25 mouse cellular contexts compared by ENCODE assay signal in the genomic region with DNA sequence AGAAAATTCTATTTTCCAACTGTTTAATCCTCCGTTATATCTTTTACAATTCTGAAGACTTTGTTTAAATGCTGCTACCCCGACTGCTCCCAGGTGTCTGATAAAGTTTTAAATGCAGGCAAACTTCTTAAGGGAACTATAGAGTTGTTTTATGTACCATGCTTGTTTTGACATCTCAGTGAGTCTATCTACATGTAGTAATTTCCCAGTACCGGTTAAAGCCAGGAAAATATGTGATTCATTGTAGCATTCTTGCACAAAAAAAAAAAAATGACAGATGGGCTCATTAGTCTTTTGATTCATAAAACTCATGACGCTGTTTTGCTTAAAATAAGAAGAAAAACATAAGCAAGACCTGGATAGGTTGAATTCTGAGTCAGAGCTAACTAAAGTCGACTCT. TPM values are rescaled to one million over a fixed set of nuclear protein-coding genes. Genes with fewer than 3 reads are reported as not detected.
"Had no signal": no experiment of that assay in that cellular context is flagged by ENCODE, and none has a peak within 500 bp of the region (broad histone marks: within the 10 kb centered on the region; RNA-seq: fewer than 3 reads in every experiment).

No protein-coding gene starts in this region.

- H3K4me3 ChIP-seq: limb, embryonic 10.5 days; limb, embryonic 13.5 days; liver, embryonic 12.5 days; liver, embryonic 15.5 days; lung, embryonic 15.5 days; megakaryocyte, embryonic 14.5 days had no signal

- H3K4me1 ChIP-seq: limb, embryonic 10.5 days; limb, embryonic 13.5 days; liver, embryonic 12.5 days; liver, embryonic 15.5 days; lung, embryonic 15.5 days; megakaryocyte, embryonic 14.5 days had no signal

- DNase-seq: kidney, adult 9 months; kidney, postnatal 25 days; layer of hippocampus, adult 9-11 months; liver; lung, adult 18-20 months; lung, postnatal 10 days; lung, postnatal 36 days; midbrain, embryonic 14.5 days; thymus, adult 18-20 months; thymus, postnatal 36 days had no signal

- ATAC-seq: liver, embryonic 12.5 days had no signal

- H3K36me3 ChIP-seq: limb, embryonic 10.5 days; limb, embryonic 13.5 days; liver, embryonic 12.5 days; liver, embryonic 15.5 days; lung, embryonic 15.5 days had no signal

- H3K9ac ChIP-seq: limb, embryonic 13.5 days; liver, embryonic 12.5 days; liver, embryonic 15.5 days; lung, embryonic 15.5 days had no signal

- H3K27ac ChIP-seq: limb, embryonic 10.5 days; limb, embryonic 13.5 days; liver, embryonic 12.5 days; liver, embryonic 15.5 days; lung, embryonic 15.5 days had no signal

- H3K4me2 ChIP-seq: limb, embryonic 13.5 days; liver, embryonic 12.5 days; liver, embryonic 15.5 days; lung, embryonic 15.5 days; midbrain, embryonic 11.5 days had no signal

- H3K27me3 ChIP-seq: limb, embryonic 13.5 days; liver, embryonic 12.5 days; liver, embryonic 15.5 days; lung, embryonic 15.5 days; megakaryocyte, embryonic 14.5 days had no signal

- H3K9me3 ChIP-seq: limb, embryonic 10.5 days; limb, embryonic 13.5 days; liver, embryonic 12.5 days; liver, embryonic 15.5 days; lung, embryonic 15.5 days had no signal

RNA-seq across cellular contexts. Expression of gene Tmprss15, which starts 18.1 kb away (rescaled TPM):
- total RNA-seq: layer of hippocampus, postnatal 25 days; left cerebral cortex, adult 18-20 months; midbrain, postnatal 0 days had no signal
- polyA plus RNA-seq: kidney, embryonic 16.5 days; limb, embryonic 10.5 days; limb, embryonic 13.5 days; liver, embryonic 12.5 days; liver, embryonic 15.5 days; lung, embryonic 15.5 days; midbrain, embryonic 14.5 days; neural tube, embryonic 11.5 days; neural tube, embryonic 14.5 days; spleen, adult 2 months; urinary bladder, adult 2 months had no signal
